Mouse (Mus musculus) MEL-GATA-1-ER (cell line): ENCODE data around the gene Bcl2a1d.
A peak's percentile ranks its signal among the peaks of the same experiment; 100 is the strongest.
"Not testable (repeated sequence)": the region's sequence is repeated elsewhere in the genome, so short reads cannot be mapped to it uniquely, and the experiment has no call there.

Experiments used
- DNase-seq: peaks from one replicate; pipeline ENCODE4 v3.0.0-alpha.2; 2012; ENCODE audit warnings: low read depth; ENCODE audit errors: extremely low read depth

Gene Bcl2a1d

DNA sequence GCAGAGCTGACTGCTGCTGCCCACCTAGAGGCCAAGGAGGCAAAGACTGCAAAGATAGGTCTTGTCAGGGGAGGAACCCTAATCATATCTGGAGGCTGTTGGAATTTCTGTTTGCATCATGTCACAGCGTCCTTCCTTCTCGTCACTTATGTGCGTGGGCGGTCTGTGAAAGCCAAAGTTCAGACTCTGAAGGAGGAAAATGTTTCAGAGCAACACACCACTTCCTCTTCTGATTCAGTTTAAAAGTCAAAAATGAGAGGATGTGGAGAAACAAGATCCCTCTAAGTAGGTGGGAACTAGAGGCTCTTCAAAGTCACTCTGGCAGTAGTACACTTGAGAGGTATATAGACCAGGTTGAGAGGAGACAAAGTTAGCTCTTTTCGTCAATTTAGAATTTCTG, at the start of gene Bcl2a1d:
Bcl2a1d (minus strand) TSS at position 187 of the 400 bp plus-strand sequence.
- DNase-seq = not testable (repeated sequence)

DNA sequence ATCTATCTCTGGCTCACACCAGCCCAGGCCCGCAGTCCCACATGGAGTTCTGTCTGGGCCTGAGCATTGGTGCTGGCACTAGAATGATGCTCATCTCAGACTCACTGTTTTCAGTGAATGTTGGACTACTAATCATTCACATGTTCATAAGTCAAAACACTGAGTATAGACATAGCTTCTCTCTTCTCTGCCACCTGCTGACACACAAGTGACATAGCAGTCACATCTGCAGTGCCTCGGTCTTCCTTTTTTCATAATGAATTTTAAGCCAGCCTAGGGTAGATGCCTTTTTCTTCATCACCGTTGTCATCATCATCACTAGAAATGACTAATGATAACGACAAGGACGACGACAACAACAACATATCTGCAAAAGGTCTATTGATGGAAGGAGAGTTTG, 38.5 kb upstream of the Bcl2a1d start:
- not testable (repeated sequence) for DNase-seq

DNA sequence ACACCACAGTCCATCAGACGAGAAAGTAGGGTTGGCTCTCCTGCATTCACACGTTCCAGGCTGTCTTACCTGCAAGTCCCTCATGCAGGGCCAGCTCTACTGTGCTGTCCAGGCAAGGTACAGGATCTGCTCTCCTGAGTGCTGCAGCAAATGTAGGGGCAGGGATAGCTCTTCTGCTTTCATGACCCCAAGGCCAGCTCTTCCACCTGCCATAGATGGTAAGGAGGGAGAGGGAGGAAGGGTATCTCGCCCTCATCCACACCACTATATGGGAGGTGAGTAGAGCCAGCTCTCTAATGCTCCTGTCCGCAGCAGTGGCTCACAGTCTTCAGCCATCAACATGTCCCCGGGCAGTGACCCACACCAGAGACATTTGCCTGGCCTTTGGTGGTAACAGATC, 37.8 kb upstream of the Bcl2a1d start:
- not testable (repeated sequence) for DNase-seq

DNA sequence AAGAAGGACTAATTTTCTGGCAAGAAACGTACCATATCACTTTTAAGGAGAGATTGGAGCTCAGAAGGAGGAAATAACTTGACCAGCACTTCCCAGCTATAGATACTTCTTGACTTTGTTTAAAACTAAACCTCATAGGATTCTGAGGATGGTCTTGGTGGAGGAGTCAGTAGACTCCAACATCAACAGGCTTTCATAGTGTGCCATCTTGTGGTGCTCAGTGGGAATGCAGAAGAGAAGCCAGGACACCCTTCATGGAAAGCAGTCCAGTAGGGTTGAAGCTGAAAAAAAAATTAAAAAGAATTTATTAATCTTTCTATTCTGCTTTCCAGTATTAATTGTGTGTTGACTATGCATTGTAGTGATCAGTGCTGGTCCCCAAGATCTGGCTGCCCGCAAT, 15.0 kb upstream of the Bcl2a1d start:
- DNase-seq = not testable (repeated sequence)

DNA sequence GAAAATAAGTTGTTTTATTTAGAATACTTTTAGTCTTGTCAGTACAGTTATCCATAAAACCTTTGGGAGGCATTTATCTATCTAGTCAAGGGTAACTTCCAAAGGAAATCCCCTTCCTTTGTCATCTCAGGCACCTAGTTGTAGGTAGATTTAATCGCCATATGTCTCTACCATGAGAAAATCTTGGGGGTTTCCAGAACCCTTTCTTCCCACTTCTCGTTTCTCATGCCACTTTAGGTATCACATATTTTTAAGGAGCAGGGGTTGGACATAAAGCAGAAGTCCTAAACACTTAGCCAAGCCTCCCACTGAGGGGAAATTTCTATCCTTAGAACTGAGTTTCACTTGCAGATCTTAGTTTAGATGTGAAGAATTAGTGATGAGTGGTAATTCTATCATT, 14.3 kb upstream of the Bcl2a1d start:
- not testable (repeated sequence) for DNase-seq

DNA sequence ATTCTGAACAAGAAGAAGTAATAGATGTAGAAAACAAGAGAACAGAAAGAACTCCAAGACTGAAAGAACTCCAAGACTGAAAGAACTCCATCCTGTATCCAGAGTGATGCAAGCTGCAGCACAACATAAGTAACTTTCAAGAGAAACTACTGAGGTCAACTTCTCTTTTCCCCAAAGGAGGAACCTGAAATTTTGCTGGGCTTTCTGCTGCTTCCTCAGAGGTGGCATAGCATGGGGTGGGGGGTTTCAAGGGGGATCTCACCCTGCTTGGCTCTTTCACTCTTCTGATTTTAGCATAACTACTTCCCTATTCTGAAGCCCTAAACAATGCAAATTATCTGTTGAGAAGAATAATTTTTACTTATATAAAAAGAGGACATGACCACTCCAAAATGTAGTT, 3.6 kb upstream of the Bcl2a1d start:
- not testable (repeated sequence) for DNase-seq

DNA sequence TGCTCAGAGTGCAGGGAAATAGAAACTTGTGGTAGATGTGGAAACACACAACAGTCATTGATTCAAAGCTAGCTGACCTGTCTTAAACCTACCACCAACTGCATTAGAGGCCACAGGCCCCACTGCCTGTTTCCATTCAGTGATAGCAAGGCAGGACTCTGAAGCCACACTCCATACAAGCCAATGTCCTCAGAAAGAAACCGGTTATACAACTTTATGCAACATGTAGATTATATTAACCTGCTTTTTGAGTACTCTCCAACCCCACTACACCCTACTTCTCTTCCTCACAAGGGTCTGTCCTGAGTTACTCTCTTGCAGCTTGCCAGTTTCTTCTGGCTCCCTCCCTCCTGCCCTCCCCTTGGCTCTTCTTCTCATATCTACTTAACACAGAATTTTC, 1.5 kb upstream of the Bcl2a1d start:
- DNase-seq = not testable (repeated sequence)

DNA sequence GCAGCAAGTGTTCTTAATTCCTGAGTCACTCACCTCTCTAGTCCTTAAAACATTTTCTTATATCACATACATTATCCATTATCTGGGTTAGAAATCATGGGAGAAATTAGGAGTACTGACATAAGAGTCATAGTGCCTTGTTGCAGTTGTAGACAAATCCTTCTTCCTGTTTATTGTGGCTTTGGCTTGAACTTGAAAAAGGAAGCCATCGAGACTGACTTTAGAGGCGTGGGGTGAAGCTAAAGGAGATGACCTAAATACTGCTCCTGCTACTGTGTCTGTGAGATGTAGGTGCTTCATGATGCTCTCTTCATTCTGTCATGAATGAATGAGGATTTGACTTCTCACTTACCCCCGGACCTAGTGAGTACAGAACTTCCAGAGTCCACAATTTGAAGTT, 620 bp upstream of the Bcl2a1d start:
- DNase-seq = not testable (repeated sequence)

DNA sequence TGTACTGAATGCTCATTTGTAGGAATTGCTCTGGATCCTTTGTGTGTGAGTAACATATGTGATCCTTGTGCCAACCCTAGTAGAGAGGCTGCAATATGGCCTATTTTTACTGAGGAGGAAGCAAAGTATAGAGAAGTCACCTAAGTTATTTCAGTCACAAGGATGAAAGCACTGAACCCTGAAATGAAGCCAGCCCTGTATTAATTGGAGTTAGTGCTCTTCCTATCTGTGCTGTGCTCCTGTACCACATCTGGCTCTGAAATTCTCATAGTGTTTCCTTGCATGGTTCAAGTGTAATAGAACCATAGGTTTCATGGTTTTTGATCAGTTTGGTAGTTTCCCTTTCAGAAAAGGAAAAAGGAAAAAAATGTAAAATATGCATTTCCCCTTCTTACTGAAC, 3.4 kb downstream of the Bcl2a1d start:
- DNase-seq = not testable (repeated sequence)

DNA sequence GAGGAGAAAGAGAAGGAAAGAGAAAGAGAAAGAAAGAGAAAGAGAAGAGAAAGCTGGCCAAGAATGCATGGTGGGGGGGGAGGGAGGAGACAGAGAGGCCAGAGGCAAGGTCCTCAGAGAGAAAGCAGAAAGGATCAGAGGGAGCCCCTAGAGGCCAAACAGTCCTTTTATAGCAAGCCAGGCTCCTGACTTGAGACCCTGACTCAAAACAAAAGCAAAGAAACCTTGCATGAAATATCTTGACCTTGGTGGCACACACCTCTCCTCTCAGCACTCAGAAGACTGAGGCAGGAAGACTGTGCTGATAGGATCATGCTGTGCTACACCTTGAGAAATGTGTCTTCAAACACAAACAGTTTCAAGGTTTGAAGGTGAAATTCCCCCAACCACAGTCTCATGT, 10.1 kb downstream of the Bcl2a1d start:
- DNase-seq = not testable (repeated sequence)

DNA sequence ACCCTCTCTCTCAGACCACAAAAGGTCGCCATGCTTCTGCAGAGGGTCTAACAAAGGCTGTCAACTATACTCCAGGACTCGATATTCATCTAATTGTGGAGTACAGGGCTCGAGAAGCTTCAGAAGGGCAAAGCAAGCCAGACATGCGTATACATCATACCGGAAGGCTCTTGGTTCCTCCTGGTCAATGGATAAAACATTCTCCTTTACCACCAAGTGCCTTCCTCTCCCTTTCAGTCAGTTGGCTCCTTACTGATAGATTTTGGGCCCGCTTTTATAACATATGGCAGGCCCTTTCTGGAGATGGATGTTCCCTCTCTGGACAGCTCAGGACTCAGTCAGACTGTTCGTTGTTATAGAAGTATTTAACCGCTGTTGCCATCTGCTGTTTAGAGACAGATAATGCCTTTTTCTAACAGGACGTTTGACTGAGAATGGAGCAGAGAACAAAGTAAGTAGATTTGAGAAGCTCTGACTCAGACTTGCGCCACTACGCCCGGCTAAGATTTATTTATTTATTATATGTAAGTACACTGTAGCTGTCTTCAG, 11.7 kb downstream of the Bcl2a1d start, which contains the start of gene Mthfsl:
Mthfsl (minus strand) TSS at position 308 of the 549 bp plus-strand sequence.
- DNase-seq = peak; percentile 14

DNA sequence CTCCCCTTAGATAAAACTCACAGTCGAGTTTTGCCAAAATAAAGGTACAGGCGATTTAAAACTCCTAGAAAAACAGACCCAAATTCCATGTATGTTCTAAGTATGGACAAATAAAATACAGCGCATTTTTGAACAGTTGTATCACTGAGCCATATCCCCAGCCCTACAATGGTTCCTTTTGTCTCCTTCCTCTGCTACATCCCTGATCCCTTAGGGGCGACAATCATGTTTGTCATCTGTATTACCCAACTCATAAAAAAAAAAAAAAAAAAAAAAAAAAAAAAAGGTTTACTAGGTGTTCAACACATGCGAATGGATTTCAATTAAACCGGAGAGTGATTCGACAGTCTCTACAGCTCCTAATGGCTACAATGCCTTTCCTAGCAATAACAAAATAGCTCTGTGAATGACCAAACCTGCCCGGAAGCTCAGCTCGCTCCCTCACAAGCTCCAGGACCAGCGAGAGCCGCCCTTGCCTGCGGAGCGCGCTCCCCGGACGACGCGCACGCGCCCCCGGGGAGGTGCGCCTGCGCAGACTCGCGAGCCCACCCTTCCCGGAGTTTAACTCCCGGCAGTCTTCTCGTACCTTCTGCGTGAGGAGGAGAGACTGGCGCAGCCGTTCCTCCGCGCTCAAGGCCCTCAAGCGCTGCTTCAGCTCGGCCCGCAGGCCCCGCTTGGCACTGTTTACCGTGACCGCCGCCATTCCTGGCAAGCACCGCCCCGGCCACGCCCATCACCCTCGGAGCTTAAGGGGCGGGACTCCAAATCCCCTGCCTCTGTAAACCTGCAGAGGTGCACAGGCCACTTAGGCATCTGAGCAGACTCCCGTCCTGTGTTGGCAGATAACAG, 12.4 kb downstream of the Bcl2a1d start:
- peak; percentile 10 for DNase-seq

DNA sequence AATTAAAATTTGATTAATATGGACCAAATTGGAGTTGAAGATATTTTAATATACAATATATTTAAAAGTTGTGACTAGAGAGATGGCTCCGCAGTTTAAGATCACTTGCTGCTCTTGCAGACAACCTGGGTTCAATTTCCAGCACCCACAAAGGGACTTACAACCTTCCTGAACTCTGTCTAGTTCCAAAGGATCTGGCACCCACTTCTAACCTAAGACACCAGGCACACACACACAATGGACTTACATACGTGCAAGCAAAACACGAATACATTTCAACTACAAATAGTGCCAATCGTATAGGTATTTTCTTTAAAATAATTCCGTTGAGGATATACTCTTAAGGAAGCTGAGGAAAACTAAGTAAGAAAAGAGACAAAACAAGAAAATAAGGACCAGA, 13.1 kb downstream of the Bcl2a1d start:
- not testable (repeated sequence) for DNase-seq

DNA sequence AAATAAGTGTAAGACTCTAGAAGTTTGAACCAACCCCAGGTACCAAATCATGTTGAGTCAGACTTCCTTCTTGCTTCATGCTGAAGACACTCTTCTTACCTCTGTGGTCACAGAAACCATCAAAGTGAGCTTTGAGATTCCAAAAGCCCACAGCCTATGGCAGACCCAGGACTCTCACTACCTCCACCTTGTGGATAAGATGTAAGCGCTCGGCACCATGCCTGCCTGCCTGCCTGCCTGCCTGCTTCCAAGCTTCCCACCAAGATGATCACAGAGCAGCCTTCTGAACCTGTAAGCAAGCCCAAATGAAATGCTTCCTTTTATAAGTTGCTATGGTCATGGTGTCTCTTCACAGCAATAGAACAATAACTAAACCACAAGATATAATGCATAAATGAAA, 13.6 kb downstream of the Bcl2a1d start:
- not testable (repeated sequence) for DNase-seq

DNA sequence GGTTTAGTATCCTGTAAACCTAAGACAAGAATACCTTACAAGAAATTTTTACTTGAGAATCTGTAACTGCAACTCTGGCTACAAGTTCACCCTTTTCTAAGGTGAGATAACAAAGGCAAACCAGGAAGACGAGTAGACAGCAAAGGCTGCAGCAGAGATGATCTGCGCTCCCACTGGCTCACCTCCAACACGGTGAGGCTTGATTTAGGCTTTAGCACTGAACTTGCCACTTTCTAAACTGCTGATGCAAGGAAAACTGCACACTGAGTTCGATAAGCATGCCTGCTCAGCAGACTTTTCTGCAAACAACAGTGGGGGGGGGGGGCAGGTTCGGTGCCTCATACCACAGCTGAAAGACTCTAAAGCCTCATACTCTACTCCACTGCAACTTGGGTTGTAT, 17.2 kb downstream of the Bcl2a1d start:
- DNase-seq = not testable (repeated sequence)

DNA sequence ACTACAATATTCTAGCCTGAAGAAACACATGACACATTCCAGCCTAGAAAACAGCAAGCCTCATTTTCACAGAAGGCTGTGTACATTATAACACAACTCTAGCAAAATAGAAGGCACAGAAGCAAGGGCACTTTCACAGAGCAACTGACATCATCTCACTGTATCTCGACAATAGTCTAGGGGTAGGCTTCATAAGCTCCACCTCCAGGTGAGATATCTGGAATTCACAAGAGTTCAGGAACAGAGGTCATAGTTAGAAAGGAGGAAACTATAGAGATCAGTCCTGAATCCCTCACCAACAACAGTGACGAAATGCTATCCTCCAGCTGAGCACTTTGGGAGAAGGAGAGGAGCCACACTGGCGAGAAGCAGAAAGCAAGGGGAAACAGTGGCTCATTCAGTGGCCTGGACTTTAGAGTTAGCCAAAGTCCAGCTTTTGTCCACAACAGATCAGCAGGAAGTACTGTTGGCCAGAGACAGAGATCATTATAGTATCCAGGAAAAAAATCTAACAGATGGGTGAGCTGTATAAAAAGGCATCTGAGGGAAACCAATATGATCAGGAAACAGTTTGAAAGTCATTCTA, 19.5 kb downstream of the Bcl2a1d start:
- not testable (repeated sequence) for DNase-seq

DNA sequence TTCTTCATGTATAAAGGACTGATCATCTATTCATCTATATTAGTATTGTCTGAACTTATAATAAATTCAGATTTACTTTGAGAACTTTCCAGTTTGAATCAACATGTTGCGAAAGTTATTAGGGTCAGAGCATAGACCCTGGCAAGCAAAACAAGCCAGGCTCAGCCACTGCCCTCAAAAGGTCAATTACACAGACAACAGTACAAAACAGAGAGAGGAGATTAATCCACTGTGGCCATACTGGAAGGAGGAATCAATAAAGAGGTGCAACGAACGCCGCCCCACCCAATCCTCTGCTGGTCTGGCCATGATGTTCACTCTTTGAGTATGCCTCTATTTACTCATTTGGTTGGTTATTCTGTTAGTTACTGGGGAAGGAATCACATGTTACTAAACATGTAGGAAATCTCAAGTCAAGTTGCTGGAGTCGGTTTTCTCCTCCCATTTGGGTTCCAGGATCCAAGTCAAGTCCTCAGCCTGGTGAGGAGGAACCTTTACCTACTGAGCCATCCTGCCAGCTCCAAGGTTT, 20.7 kb downstream of the Bcl2a1d start:
- not testable (repeated sequence) for DNase-seq

DNA sequence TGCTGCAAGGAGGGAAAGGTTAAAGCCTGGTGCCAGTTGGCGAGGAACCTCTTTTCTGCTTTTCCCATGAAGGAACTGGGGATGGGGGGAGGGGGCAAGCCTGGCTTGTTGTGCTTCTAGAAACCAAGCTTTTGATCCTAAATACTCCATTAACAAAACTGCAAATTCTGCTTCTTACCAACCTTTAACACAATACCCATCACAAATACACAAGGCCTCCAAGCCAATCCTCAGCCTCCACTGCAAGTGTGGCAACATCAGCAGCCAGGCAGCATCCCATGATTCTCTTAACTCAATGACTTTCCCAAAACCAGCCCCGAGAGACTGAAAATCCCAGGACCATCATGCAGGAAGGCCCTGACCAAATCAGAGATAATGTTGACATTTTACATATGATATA, 21.3 kb downstream of the Bcl2a1d start:
- DNase-seq = not testable (repeated sequence)

DNA sequence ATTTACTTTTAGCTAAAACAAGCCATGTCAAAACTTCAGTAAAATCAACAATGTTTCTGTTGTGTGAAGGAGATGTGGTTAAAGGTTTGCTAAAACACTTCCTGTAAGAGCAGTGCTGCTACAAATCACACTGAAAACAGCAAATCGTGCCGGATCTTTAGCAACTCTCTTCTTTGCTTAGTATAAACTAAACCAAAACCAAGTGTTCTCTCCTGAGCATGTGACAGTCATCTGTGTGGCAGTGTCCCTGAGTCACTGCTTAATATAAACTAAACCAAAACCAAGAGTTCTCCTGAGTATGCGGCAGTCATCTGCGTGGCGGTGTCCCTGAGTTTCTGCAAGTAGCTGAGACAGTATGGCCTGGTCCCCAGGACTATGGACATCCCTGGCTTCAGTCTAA, 21.9 kb downstream of the Bcl2a1d start:
- not testable (repeated sequence) for DNase-seq

DNA sequence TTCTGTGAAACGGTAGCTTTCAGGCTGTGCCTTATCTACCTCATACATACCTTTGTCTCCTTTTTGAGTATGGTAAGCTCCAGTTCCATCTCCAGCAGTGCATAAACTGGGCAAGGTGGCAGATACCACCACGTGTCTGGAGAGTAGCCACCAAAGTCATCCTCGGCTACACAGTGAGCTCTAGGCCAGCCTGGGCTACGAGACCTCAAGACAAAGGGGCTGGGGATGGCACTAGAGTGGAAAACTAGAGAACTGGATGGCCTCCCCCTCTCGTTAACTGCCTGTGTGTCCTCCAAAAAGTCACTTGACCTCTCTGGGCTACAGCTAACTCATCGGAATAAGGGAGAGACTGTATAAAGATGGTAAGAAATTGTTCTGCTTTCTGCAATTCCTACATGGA, 22.4 kb downstream of the Bcl2a1d start:
- no peak for DNase-seq

DNA sequence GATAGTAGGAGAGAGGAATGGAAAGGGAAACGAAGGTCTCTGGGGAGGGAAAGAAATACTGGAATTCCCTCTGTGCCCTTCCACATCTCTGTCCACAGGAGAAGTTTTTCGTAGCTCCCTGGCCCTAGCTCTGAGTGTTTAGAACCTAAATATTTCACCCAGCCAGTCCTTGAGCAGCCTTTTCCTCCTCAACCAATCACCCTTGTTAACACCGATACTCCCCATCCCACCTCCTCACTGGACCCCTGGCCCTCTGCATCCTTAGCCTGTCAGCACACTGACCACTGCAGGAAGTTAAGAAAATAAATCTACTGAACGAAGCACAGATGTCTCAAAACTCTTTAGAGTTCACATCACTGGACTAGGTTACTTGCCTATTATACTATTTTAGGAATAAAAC, 25.0 kb downstream of the Bcl2a1d start:
- no peak for DNase-seq

DNA sequence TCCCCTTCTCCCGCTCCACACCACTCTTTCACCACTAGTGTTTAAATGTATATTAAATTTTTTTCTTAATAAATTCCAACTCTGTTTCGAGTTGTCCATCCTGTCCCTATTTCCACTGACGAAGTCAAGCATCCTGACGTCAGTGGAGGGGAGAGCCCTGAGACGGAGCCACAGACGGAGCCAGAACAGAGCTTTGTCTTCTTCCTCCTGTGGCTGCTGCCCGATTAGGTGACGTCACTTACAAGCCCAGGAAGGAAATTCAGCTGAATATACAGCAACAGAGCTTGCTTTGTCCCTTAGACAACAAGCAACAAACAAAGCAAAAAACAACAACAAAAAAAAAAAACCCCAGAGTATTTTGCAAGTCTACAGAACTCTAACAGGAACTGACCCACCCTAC, 26.6 kb downstream of the Bcl2a1d start:
- DNase-seq = not testable (repeated sequence)
